Mouse (Mus musculus) neural tube, embryonic 13.5 days (tissue): ENCODE measurements around the gene Hdgfl3. TPM values are rescaled to one million over a fixed set of nuclear protein-coding genes. Genes with fewer than 3 reads are reported as not detected.

Experiments used
- ATAC-seq: fragments of 200-750 bp; cut with Nextera tagmentation; 2 replicates; pipeline ENCODE4 v1.8.0; 2017; ENCODE audit warnings: low read depth, mild to moderate bottlenecking, moderate TSS enrichment, moderate library complexity
- H3K27ac ChIP-seq: fragments of 300-500 bp; sonication (generic); replicated peaks from 2 replicates; pipeline ENCODE4 v1.5.1; 2015; ENCODE audit warnings: moderate library complexity, mild to moderate bottlenecking, inconsistent platforms
- H3K27me3 ChIP-seq: fragments of 300-500 bp; sonication (generic); 2 replicates; pipeline ENCODE4 v1.6.1; 2015; ENCODE audit warnings: mild to moderate bottlenecking, inconsistent platforms
- H3K36me3 ChIP-seq: fragments of 300-500 bp; sonication (generic); 2 replicates; pipeline ENCODE4 v1.6.1; 2015; ENCODE audit warnings: mild to moderate bottlenecking, inconsistent platforms
- H3K4me1 ChIP-seq: fragments of 300-500 bp; sonication (generic); replicated peaks from 2 replicates; pipeline ENCODE4 v1.6.1; 2015; ENCODE audit warnings: inconsistent platforms
- H3K4me2 ChIP-seq: fragments of 300-500 bp; sonication (generic); 2 replicates; pipeline ENCODE4 v1.6.1; 2015; ENCODE audit warnings: inconsistent platforms, mild to moderate bottlenecking, moderate library complexity
- H3K4me3 ChIP-seq: fragments of 300-500 bp; sonication (generic); 2 replicates; pipeline ENCODE4 v1.5.1; 2015; ENCODE audit warnings: mild to moderate bottlenecking, inconsistent platforms
- H3K9ac ChIP-seq: fragments of 300-500 bp; sonication (generic); 2 replicates; pipeline ENCODE4 v1.6.1; 2015; ENCODE audit warnings: moderate library complexity, mild to moderate bottlenecking, inconsistent platforms
- H3K9me3 ChIP-seq: fragments of 300-500 bp; sonication (generic); 2 replicates; pipeline ENCODE4 v1.6.1; 2016; ENCODE audit warnings: inconsistent platforms
- WGBS: fragments of 180-500 bp; shearing (Covaris S2); methylation state at CpG from one replicate; pipeline ENCODE4 v1.1.7; 2015; 5-methylcytosine and 5-hydroxymethylcytosine counted together
- polyA plus RNA-seq: library from polyadenylated mRNA; unstranded; fragments of >200 nt; fragmentation: Nextera tagmentation; extraction: Ambion mirVana; gene quantifications from 2 replicates; pipeline ENCODE4 v1.2.1, GENCODE M21; 2015

Gene Hdgfl3
- polyA plus RNA-seq, 1 experiment from 2014 or later: 56.1 TPM

DNA sequence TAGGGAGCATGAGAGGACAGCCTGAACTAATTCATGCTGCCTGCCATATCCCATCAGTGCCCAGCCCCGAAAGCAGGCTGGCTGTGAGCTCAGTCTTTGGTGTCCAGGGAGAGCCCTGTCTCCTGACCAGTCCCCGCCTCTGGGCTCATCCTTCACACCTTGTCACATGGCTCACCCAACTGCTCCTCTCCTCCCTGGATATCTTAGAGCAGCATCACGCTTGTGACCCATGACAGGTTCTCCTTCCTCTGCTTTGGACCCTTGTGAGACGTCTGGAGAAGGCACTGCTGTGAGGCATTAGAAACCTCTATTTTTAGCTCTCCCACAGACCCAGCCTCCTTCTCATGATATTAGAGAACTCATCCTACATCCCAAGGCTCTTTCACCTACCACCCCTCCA is 72.4 kb downstream of the Hdgfl3 start:
- H3K4me2 ChIP-seq: no peak overlapping the region
- H3K9me3 ChIP-seq: no peaks in the 10 kb centered on the region
- H3K9ac ChIP-seq: no peak overlapping the region
- H3K4me3 ChIP-seq: no peak overlapping the region
- H3K27ac ChIP-seq: no peak overlapping the region
- peaks cover 22% of the 10 kb centered on the region; the same call in 1 of the 2 replicates for H3K4me1 ChIP-seq
- 71% methylated on average over 4 of the region's 4 CpGs for WGBS
- no peaks in the 10 kb centered on the region for H3K36me3 ChIP-seq
- H3K27me3 ChIP-seq: peaks cover 21% of the 10 kb centered on the region
- no peak for ATAC-seq

- Histone ChIP-seq H3K4me2 (no peak overlapping the region), H3K27ac (no peak overlapping the region), H3K36me3 (no peaks in the 10 kb centered on the region), H3K4me1 (peaks cover 22% of the 10 kb centered on the region; the same call in 1 of the 2 replicates), H3K9me3 (no peaks in the 10 kb centered on the region), H3K4me3 (no peak overlapping the region), H3K9ac (no peak overlapping the region), H3K27me3 (peaks cover 24% of the 10 kb centered on the region)
- WGBS: 74% methylated on average over 2 of the region's 2 CpGs
- ATAC-seq: no peak
These were observed 72.8 kb downstream of the Hdgfl3 start for GRCm38 (mm10) chr7:81861461-81861860.

GRCm38 (mm10) chr7:81860996-81861395 is 73.3 kb downstream of the Hdgfl3 start:
- peak overlapping the region; percentile 98; the same call in 1 of the 2 replicates for H3K4me2 ChIP-seq
- H3K9ac ChIP-seq: no peak overlapping the region
- no peaks in the 10 kb centered on the region for H3K36me3 ChIP-seq
- no peak for ATAC-seq
- H3K9me3 ChIP-seq: no peaks in the 10 kb centered on the region
- H3K4me3 ChIP-seq: no peak overlapping the region
- 85% methylated on average over 5 of the region's 5 CpGs for WGBS
- H3K27me3 ChIP-seq: peaks cover 24% of the 10 kb centered on the region
- H3K4me1 ChIP-seq: peaks cover 22% of the 10 kb centered on the region; the same call in 1 of the 2 replicates
- H3K27ac ChIP-seq: no peak overlapping the region

- Histone ChIP-seq H3K9ac (0 out of 2 replicates have a peak overlapping the region, but pooled peaks have one; percentile 17), H3K27ac (peak overlapping the region; percentile 49; the same call in 1 of the 2 replicates), H3K36me3 (no peaks in the 10 kb centered on the region), H3K4me2 (peak overlapping the region; percentile 98), H3K4me3 (peak overlapping the region; percentile 64), H3K27me3 (peaks cover 24% of the 10 kb centered on the region), H3K9me3 (no peaks in the 10 kb centered on the region), H3K4me1 (peaks cover 22% of the 10 kb centered on the region; the same call in 1 of the 2 replicates)
- 50% methylated on average over 11 of the region's 11 CpGs for WGBS
- no peak for ATAC-seq
These were observed 74.2 kb downstream of the Hdgfl3 start for GRCm38 (mm10) chr7:81860071-81860470.

GRCm38 (mm10) chr7:81858968-81859721 is 75.1 kb downstream of the Hdgfl3 start, which contains the start of gene Tm6sf1:
Tm6sf1 (plus strand) TSS chr7:81859001.
- Histone ChIP-seq H3K27me3 (peaks cover 24% of the 10 kb centered on the region), H3K9me3 (no peaks in the 10 kb centered on the region), H3K4me1 (peaks cover 31% of the 10 kb centered on the region), H3K9ac (peak within 1 kb of the TSS; percentile 82), H3K36me3 (no peaks in the 10 kb centered on the region), H3K4me2 (peak within 1 kb of the TSS; percentile 98), H3K27ac (peak within 1 kb of the TSS; percentile 59), H3K4me3 (peak within 1 kb of the TSS; percentile 64)
- ATAC-seq: peak; percentile 80
- under 1% methylated on average over 64 of the region's 64 CpGs for WGBS

DNA sequence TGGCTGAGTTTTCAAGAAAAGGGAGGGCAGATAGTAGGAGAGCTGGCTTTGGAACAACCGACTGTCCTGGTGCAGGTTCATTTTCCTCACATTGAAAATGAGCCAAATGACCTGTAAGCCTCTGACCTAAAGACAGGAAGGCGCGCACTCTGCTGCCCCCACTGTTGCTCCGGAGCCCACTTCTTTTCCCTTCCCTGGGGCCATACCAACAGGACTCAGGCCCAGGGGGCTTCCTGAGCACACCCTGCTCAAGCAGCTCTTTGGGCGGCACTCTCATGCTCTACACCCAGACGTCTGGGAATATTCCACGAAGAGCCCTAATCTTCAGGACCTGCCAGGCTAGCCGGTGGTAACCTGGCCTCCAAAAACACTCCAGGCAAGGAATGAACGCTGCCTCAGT is 76.0 kb downstream of the Hdgfl3 start:
- 0 out of 2 replicates have a peak, but pooled peaks have one; percentile 8 for ATAC-seq
- peak overlapping the region; percentile 82 for H3K9ac ChIP-seq
- peaks cover 31% of the 10 kb centered on the region for H3K4me1 ChIP-seq
- H3K27me3 ChIP-seq: peaks cover 24% of the 10 kb centered on the region
- 5% methylated on average over 9 of the region's 9 CpGs for WGBS
- H3K27ac ChIP-seq: no peak overlapping the region
- 0 out of 2 replicates have a peak overlapping the region, but pooled peaks have one; percentile 64 for H3K4me3 ChIP-seq
- H3K9me3 ChIP-seq: no peaks in the 10 kb centered on the region
- peak overlapping the region; percentile 98 for H3K4me2 ChIP-seq
- no peaks in the 10 kb centered on the region for H3K36me3 ChIP-seq

DNA sequence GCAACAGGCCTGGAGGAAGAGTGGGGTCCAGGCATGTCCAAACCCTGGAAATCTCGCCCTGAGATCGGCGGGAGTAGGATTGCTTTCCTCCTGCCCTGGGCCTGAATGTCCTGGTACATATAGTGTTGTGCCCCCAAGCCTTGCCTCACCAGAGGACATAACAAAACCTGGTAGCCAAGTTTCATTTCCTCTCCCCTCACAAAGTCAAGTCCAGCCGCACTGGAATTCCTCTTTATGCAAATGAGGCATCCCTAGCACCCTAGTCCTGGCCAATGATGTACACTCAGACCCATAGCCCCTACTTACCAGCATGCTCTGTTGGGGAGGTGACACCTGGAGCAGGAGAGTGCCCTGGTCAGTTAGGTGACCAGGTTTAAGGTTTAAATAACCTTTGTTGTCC is 78.1 kb downstream of the Hdgfl3 start:
- no peak for ATAC-seq
- peaks cover 24% of the 10 kb centered on the region for H3K27me3 ChIP-seq
- H3K9ac ChIP-seq: no peak overlapping the region
- H3K4me2 ChIP-seq: no peak overlapping the region
- no peaks in the 10 kb centered on the region for H3K36me3 ChIP-seq
- WGBS: 85% methylated on average over 4 of the region's 4 CpGs
- H3K9me3 ChIP-seq: no peaks in the 10 kb centered on the region
- no peak overlapping the region for H3K27ac ChIP-seq
- H3K4me3 ChIP-seq: no peak overlapping the region
- peaks cover 31% of the 10 kb centered on the region for H3K4me1 ChIP-seq

DNA sequence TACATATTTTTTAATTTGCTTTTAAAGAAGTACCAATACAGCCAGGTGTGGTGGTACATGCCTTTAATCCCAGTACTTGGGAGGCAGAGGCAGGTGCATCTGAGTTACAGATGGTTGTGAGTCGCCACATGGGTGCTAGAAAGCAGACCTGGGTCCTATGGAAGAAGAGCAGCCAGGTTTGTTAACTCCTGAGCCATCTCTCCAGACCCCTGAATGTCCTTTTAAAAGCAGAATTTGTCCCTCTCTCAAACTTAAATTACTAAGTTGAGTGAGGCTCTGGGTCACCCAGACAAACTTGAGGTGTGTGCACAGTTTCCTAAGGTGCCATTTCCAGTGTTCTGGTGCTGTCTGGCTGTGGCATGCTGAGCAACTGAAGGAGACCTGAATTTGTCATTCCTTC is 78.6 kb downstream of the Hdgfl3 start, which contains the start of gene Gm10160:
TSS of gene Gm10160 (minus strand) at position 101 of the 400 bp plus-strand sequence.
- Histone ChIP-seq H3K27ac (no peak within 1 kb of the TSS), H3K36me3 (no peaks in the 10 kb centered on the region), H3K4me2 (no peak within 1 kb of the TSS), H3K27me3 (peaks cover 24% of the 10 kb centered on the region), H3K9me3 (no peaks in the 10 kb centered on the region), H3K4me1 (peaks cover 31% of the 10 kb centered on the region), H3K4me3 (no peak within 1 kb of the TSS), H3K9ac (no peak within 1 kb of the TSS)
- ATAC-seq: no peak
- WGBS: 71% methylated on average over 1 of the region's 1 CpGs

- H3K36me3 ChIP-seq: no peaks in the 10 kb centered on the region
- no peak overlapping the region for H3K27ac ChIP-seq
- no peaks in the 10 kb centered on the region for H3K9me3 ChIP-seq
- WGBS: 64% methylated on average over 8 of the region's 8 CpGs
- no peak overlapping the region for H3K9ac ChIP-seq
- ATAC-seq: no peak
- no peak overlapping the region for H3K4me3 ChIP-seq
- peaks cover 20% of the 10 kb centered on the region for H3K27me3 ChIP-seq
- H3K4me1 ChIP-seq: peaks cover 24% of the 10 kb centered on the region
- no peak overlapping the region for H3K4me2 ChIP-seq
These were observed 79.5 kb downstream of the Hdgfl3 start for GRCm38 (mm10) chr7:81854568-81855307.

DNA sequence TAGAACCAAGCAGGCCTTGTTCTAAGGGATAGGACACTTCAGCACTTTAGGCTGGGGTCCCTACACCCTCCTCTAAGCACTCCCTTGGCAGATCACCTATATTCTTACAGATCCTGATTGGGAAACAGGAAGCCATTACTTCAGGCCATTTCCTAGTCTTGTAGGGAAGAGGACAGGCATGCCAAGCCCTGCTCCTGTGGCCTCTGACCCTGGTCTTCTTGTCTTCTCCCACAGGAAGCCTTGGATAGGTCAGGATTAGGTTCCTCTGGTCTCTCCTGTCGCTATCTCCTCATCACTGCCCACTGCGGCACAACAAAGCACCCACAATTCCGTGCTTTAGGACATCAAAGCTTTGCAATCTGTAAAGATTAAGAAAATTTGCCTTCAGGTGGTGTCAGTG is 82.6 kb downstream of the Hdgfl3 start:
- Histone ChIP-seq H3K36me3 (no peaks in the 10 kb centered on the region), H3K9me3 (no peaks in the 10 kb centered on the region), H3K4me3 (no peak overlapping the region), H3K4me1 (peaks cover 12% of the 10 kb centered on the region), H3K27ac (no peak overlapping the region), H3K4me2 (no peak overlapping the region), H3K9ac (no peak overlapping the region), H3K27me3 (0 out of 2 replicates have a peak, but pooled peaks cover 2% of the 10 kb centered on the region)
- WGBS: 87% methylated on average over 3 of the region's 3 CpGs
- no peak for ATAC-seq

GRCm38 (mm10) chr7:81850171-81850570 is 84.1 kb downstream of the Hdgfl3 start:
- WGBS: 79% methylated on average over 6 of the region's 6 CpGs
- H3K4me1 ChIP-seq: peaks cover 17% of the 10 kb centered on the region

DNA sequence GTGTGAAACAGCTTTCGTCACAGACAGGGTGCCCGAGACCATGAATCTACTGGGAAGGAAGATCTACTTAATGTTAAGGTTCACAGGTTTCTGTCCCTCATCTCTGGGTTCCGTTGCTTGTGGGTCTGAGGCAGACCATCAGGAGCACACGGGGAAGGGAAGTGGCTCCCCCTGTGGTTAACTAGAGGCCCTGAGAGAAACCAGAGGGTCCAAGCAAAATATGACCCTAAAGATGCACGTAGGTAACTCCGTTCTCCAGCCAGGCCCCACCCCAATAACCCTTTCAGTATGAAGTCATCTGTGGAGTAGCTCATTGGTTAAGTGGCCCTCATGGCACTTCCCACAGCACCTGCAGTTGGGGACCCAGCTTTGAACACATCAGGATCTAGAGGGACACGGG is 84.6 kb downstream of the Hdgfl3 start:
- Histone ChIP-seq H3K4me3 (no peak overlapping the region), H3K9ac (no peak overlapping the region)
- 84% methylated on average over 7 of the region's 7 CpGs for WGBS

More at GRCm38 (mm10) chr7:81850171-81850570, 84.1 kb downstream of the Hdgfl3 start:
- H3K27ac ChIP-seq: no peak overlapping the region
- H3K4me2 ChIP-seq: no peak overlapping the region
- no peak overlapping the region for H3K4me3 ChIP-seq
- no peaks in the 10 kb centered on the region for H3K36me3 ChIP-seq
- no peaks in the 10 kb centered on the region for H3K27me3 ChIP-seq
- no peak overlapping the region for H3K9ac ChIP-seq
- H3K9me3 ChIP-seq: no peaks in the 10 kb centered on the region
- ATAC-seq: no peak

More for the DNA sequence above, 84.6 kb downstream of the Hdgfl3 start:
- H3K4me2 ChIP-seq: no peak overlapping the region
- H3K27ac ChIP-seq: no peak overlapping the region
- H3K27me3 ChIP-seq: no peaks in the 10 kb centered on the region
- no peaks in the 10 kb centered on the region for H3K9me3 ChIP-seq
- peaks cover 13% of the 10 kb centered on the region for H3K4me1 ChIP-seq
- ATAC-seq: no peak
- no peaks in the 10 kb centered on the region for H3K36me3 ChIP-seq
